Mouse (Mus musculus): ENCODE data around the gene Sort1. TPM values are rescaled to one million over a fixed set of nuclear protein-coding genes. Genes with fewer than 3 reads are reported as not detected.

Sort1 gene
- polyA plus RNA-seq, 1 experiment from 2014 or later, result 13.5 TPM

- H3K9me3 ChIP-seq (ENCODE audit: control insufficient read depth, low read length), result no peaks in the 10 kb centered on the region
- H3K4me2 ChIP-seq (ENCODE audit: low read length), result no peak overlapping the region
- ATAC-seq (replicated peaks; ENCODE audit: low FRiP score, low TSS enrichment, low read depth) (no peak), DNase-seq (ENCODE audit: low spot score) (no peak)
- no peaks in the 10 kb centered on the region for H3K36me3 ChIP-seq (ENCODE audit: control insufficient read depth, insufficient read depth, low read length)
- WGBS, result 93% methylated on average over 8 of the region's 8 CpGs
- H3K27me3 ChIP-seq (replicated peaks; ENCODE audit: control insufficient read depth, insufficient read depth, low read length), result no peaks in the 10 kb centered on the region
- no peak overlapping the region for H3K4me3 ChIP-seq (ENCODE audit: low read depth, low read length)
- H3K4me1 ChIP-seq (replicated peaks; ENCODE audit: control insufficient read depth, insufficient read depth, low read length), result peaks cover 3% of the 10 kb centered on the region; the same call in 1 of the 2 replicates
- H3K27ac ChIP-seq (ENCODE audit: low read depth), result no peak overlapping the region
- no peak overlapping the region for H3K9ac ChIP-seq (ENCODE audit: low read length)
Measured at GRCm38 (mm10) chr3:108303683-108304082, 19.8 kb downstream of the Sort1 start.

- ATAC-seq (replicated peaks; ENCODE audit: low FRiP score, low TSS enrichment, low read depth), result no peak
- no peaks in the 10 kb centered on the region for H3K36me3 ChIP-seq (ENCODE audit: control insufficient read depth, insufficient read depth, low read length)
Measured at GRCm38 (mm10) chr3:108304747-108305146, 20.9 kb downstream of the Sort1 start.

GRCm38 (mm10) chr3:108306387-108306786 lies 22.5 kb downstream of the Sort1 start:
- WGBS, result 67% methylated on average over 3 of the region's 3 CpGs
- no peak for ATAC-seq (replicated peaks; ENCODE audit: low FRiP score, low TSS enrichment, low read depth)

More at GRCm38 (mm10) chr3:108304747-108305146, 20.9 kb downstream of the Sort1 start:
- Histone ChIP-seq H3K4me3 (ENCODE audit: low read depth, low read length) (no peak overlapping the region), H3K27ac (ENCODE audit: low read depth) (no peak overlapping the region), H3K9ac (ENCODE audit: low read length) (no peak overlapping the region), H3K9me3 (ENCODE audit: control insufficient read depth, low read length) (no peaks in the 10 kb centered on the region), H3K4me2 (ENCODE audit: low read length) (no peak overlapping the region), H3K27me3 (replicated peaks; ENCODE audit: control insufficient read depth, insufficient read depth, low read length) (no peaks in the 10 kb centered on the region), H3K4me1 (replicated peaks; ENCODE audit: control insufficient read depth, insufficient read depth, low read length) (peaks cover 3% of the 10 kb centered on the region; the same call in 1 of the 2 replicates)
- WGBS, result 91% methylated on average over 4 of the region's 4 CpGs
- DNase-seq (ENCODE audit: low spot score), result no peak

GRCm38 (mm10) chr3:108307485-108307884 lies 23.6 kb downstream of the Sort1 start:
- ATAC-seq (replicated peaks; ENCODE audit: low FRiP score, low TSS enrichment, low read depth) (no peak), DNase-seq (ENCODE audit: low spot score) (no peak)
- Histone ChIP-seq H3K27me3 (replicated peaks; ENCODE audit: control insufficient read depth, insufficient read depth, low read length) (no peaks in the 10 kb centered on the region), H3K4me1 (replicated peaks; ENCODE audit: control insufficient read depth, insufficient read depth, low read length) (peaks cover 3% of the 10 kb centered on the region; the same call in 1 of the 2 replicates), H3K4me2 (ENCODE audit: low read length) (no peak overlapping the region), H3K4me3 (ENCODE audit: low read depth, low read length) (no peak overlapping the region), H3K9me3 (ENCODE audit: control insufficient read depth, low read length) (no peaks in the 10 kb centered on the region), H3K36me3 (ENCODE audit: control insufficient read depth, insufficient read depth, low read length) (no peaks in the 10 kb centered on the region), H3K9ac (ENCODE audit: low read length) (no peak overlapping the region), H3K27ac (ENCODE audit: low read depth) (no peak overlapping the region)
- WGBS, result 76% methylated on average over 6 of the region's 6 CpGs

More at GRCm38 (mm10) chr3:108306387-108306786, 22.5 kb downstream of the Sort1 start:
- no peaks in the 10 kb centered on the region for H3K36me3 ChIP-seq (ENCODE audit: control insufficient read depth, insufficient read depth, low read length)
- H3K4me1 ChIP-seq (replicated peaks; ENCODE audit: control insufficient read depth, insufficient read depth, low read length), result peaks cover 3% of the 10 kb centered on the region; the same call in 1 of the 2 replicates
- no peaks in the 10 kb centered on the region for H3K9me3 ChIP-seq (ENCODE audit: control insufficient read depth, low read length)
- DNase-seq (ENCODE audit: low spot score), result no peak
- H3K27ac ChIP-seq (ENCODE audit: low read depth), result no peak overlapping the region
- H3K27me3 ChIP-seq (replicated peaks; ENCODE audit: control insufficient read depth, insufficient read depth, low read length), result no peaks in the 10 kb centered on the region
- H3K9ac ChIP-seq (ENCODE audit: low read length), result no peak overlapping the region
- H3K4me3 ChIP-seq (ENCODE audit: low read depth, low read length), result no peak overlapping the region
- no peak overlapping the region for H3K4me2 ChIP-seq (ENCODE audit: low read length)

GRCm38 (mm10) chr3:108310921-108311341 lies 27.0 kb downstream of the Sort1 start:
- Histone ChIP-seq H3K9me3 (ENCODE audit: control insufficient read depth, low read length) (no peaks in the 10 kb centered on the region), H3K4me1 (replicated peaks; ENCODE audit: control insufficient read depth, insufficient read depth, low read length) (0 out of 2 replicates have a peak, but pooled peaks cover 2% of the 10 kb centered on the region), H3K4me3 (ENCODE audit: low read depth, low read length) (no peak overlapping the region), H3K27me3 (replicated peaks; ENCODE audit: control insufficient read depth, insufficient read depth, low read length) (no peaks in the 10 kb centered on the region), H3K36me3 (ENCODE audit: control insufficient read depth, insufficient read depth, low read length) (no peaks in the 10 kb centered on the region), H3K27ac (ENCODE audit: low read depth) (no peak overlapping the region), H3K9ac (ENCODE audit: low read length) (no peak overlapping the region), H3K4me2 (ENCODE audit: low read length) (no peak overlapping the region)
- DNase-seq (ENCODE audit: low spot score) (no peak), ATAC-seq (replicated peaks; ENCODE audit: low FRiP score, low TSS enrichment, low read depth) (no peak)

GRCm38 (mm10) chr3:108311688-108312087 lies 27.8 kb downstream of the Sort1 start:
- Histone ChIP-seq H3K27me3 (replicated peaks; ENCODE audit: control insufficient read depth, insufficient read depth, low read length) (no peaks in the 10 kb centered on the region), H3K4me2 (ENCODE audit: low read length) (no peak overlapping the region), H3K36me3 (ENCODE audit: control insufficient read depth, insufficient read depth, low read length) (no peaks in the 10 kb centered on the region), H3K9me3 (ENCODE audit: control insufficient read depth, low read length) (no peaks in the 10 kb centered on the region), H3K9ac (ENCODE audit: low read length) (no peak overlapping the region), H3K4me3 (ENCODE audit: low read depth, low read length) (no peak overlapping the region), H3K27ac (ENCODE audit: low read depth) (no peak overlapping the region), H3K4me1 (replicated peaks; ENCODE audit: control insufficient read depth, insufficient read depth, low read length) (no peaks in the 10 kb centered on the region)
- no peak for ATAC-seq (replicated peaks; ENCODE audit: low FRiP score, low TSS enrichment, low read depth)
- 71% methylated on average over 4 of the region's 4 CpGs for WGBS
- DNase-seq (ENCODE audit: low spot score), result no peak

GRCm38 (mm10) chr3:108312414-108312813 lies 28.5 kb downstream of the Sort1 start:
- Histone ChIP-seq H3K4me1 (replicated peaks; ENCODE audit: control insufficient read depth, insufficient read depth, low read length) (no peaks in the 10 kb centered on the region), H3K36me3 (ENCODE audit: control insufficient read depth, insufficient read depth, low read length) (no peaks in the 10 kb centered on the region), H3K9ac (ENCODE audit: low read length) (no peak overlapping the region), H3K27me3 (replicated peaks; ENCODE audit: control insufficient read depth, insufficient read depth, low read length) (no peaks in the 10 kb centered on the region), H3K4me3 (ENCODE audit: low read depth, low read length) (no peak overlapping the region), H3K27ac (ENCODE audit: low read depth) (no peak overlapping the region), H3K4me2 (ENCODE audit: low read length) (no peak overlapping the region), H3K9me3 (ENCODE audit: control insufficient read depth, low read length) (no peaks in the 10 kb centered on the region)
- DNase-seq (ENCODE audit: low spot score) (no peak), ATAC-seq (replicated peaks; ENCODE audit: low FRiP score, low TSS enrichment, low read depth) (no peak)

GRCm38 (mm10) chr3:108313138-108313537 lies 29.3 kb downstream of the Sort1 start:
- Histone ChIP-seq H3K9ac (ENCODE audit: low read length) (no peak overlapping the region), H3K4me3 (ENCODE audit: low read depth, low read length) (no peak overlapping the region), H3K4me2 (ENCODE audit: low read length) (no peak overlapping the region), H3K9me3 (ENCODE audit: control insufficient read depth, low read length) (no peaks in the 10 kb centered on the region), H3K4me1 (replicated peaks; ENCODE audit: control insufficient read depth, insufficient read depth, low read length) (no peaks in the 10 kb centered on the region), H3K36me3 (ENCODE audit: control insufficient read depth, insufficient read depth, low read length) (no peaks in the 10 kb centered on the region), H3K27ac (ENCODE audit: low read depth) (no peak overlapping the region), H3K27me3 (replicated peaks; ENCODE audit: control insufficient read depth, insufficient read depth, low read length) (no peaks in the 10 kb centered on the region)
- ATAC-seq (replicated peaks; ENCODE audit: low FRiP score, low TSS enrichment, low read depth) (no peak), DNase-seq (ENCODE audit: low spot score) (no peak)
- WGBS, result 84% methylated on average over 4 of the region's 4 CpGs

GRCm38 (mm10) chr3:108314038-108314675 lies 30.3 kb downstream of the Sort1 start:
- 67% methylated on average over 8 of the region's 8 CpGs for WGBS
- Histone ChIP-seq H3K27me3 (replicated peaks; ENCODE audit: control insufficient read depth, insufficient read depth, low read length) (no peaks in the 10 kb centered on the region), H3K36me3 (ENCODE audit: control insufficient read depth, insufficient read depth, low read length) (no peaks in the 10 kb centered on the region), H3K9me3 (ENCODE audit: control insufficient read depth, low read length) (no peaks in the 10 kb centered on the region), H3K4me1 (replicated peaks; ENCODE audit: control insufficient read depth, insufficient read depth, low read length) (no peaks in the 10 kb centered on the region), H3K4me2 (ENCODE audit: low read length) (no peak overlapping the region), H3K9ac (ENCODE audit: low read length) (no peak overlapping the region), H3K4me3 (ENCODE audit: low read depth, low read length) (no peak overlapping the region), H3K27ac (ENCODE audit: low read depth) (no peak overlapping the region)
- ATAC-seq (replicated peaks; ENCODE audit: low FRiP score, low TSS enrichment, low read depth) (no peak), DNase-seq (ENCODE audit: low spot score) (no peak)
